Mouse (Mus musculus): ENCODE measurements around the gene Mxi1.

Mxi1 gene

DNA sequence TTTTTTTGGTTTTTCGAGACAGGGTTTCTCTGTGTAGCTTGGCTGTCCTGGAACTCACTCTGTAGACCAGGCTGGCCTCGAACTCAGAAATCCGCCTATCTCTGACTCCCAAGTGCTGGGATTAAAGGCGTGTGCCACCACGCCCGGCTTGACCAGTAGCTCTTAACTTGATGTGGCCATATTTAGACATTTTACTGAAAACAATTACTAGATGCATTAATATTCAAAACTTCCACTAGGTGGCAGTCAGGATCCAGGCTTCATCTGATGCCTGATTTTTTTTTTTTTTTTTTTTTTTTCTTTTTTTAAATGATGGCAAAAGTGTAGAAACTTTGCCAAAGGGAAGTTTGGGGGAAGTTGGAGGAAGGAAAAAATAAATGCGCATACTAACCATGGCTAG lies 84.2 kb downstream of the Mxi1 start:
- in situ Hi-C loops (cut with MboI, MseI) = loop anchor here (25.0 kb wide), 1 partner anchor 1918 kb away; the partner anchor contains the start of genes Vti1a and Zdhhc6

DNA sequence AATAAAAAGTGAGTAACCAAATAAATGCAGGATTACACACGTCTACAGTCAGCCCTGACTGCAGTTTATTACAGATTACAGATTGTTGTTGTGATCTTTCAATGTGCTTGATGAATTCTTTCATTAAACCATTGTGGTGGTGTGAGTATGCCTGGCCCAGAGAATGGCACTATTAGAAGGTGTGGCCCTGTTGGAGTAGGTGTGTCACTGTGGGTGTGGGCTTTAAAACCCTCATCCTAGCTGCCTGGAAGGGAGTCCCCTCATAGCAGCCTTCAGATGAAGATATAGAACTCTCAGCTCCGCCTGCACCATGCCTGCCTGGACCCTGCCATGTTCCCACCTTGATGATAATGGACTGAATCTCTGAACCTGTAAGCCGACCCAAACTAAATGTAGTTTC lies 84.6 kb downstream of the Mxi1 start:
- in situ Hi-C loops (cut with MboI, MseI) = loop anchor here (25.0 kb wide), 1 partner anchor 1917 kb away; the partner anchor contains the start of genes Vti1a and Zdhhc6

DNA sequence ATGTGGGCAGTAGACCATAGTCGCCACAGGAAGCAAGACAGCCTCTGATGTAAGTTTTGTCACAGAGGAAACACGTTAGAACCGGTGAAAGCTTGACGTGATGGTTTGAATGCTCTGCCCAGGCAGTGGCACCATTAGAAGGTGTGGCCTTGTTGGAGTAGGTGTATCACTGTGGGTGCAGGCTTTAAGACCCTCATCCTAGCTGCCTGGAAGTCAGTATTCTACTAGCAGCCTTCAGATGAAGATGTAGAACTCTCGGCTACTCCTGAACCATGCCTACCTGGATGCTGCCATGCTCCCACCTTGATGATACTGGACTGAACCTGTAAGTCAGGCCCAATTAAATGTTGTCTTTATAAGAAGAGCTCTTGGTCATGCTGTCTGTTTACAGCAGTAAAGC lies 85.5 kb downstream of the Mxi1 start:
- in situ Hi-C loops (cut with MboI, MseI) = loop anchor here (25.0 kb wide), 1 partner anchor 1916 kb away; the partner anchor contains the start of genes Vti1a and Zdhhc6

DNA sequence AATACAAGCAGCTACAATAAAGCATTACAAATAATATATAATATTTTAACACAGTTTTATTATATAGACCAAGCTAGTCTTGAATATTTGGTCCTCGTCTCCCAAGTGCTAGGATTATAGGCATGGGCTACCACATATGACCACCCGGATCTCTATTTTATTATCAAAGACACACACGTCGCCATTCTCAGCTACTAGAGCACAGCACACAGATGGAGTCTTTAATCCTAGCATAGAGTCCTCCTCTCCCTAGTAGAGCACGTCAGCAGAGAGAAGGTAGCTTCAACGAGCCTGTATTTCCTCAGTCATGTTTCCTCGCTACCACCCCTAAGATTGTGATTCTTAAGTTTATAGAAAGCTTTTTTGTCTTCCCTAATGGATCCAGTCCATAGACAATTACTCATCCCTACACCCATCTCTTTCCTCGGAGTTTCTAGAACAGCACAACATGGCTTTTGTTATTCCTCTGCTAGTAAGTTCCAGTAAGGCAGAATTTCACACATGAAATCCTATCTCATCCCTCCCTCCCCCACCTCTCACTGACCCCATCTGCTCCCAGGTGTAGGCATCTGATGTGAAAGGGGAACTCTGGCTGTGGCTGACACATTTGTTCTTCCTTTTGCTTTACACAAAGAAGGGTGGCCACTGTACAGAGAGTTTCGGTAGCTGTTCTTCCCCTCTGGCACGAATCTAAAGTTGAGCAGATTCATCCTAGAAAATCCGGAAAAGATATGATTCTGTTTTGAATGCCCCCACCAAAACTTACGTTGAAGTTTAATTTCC lies 87.3 kb downstream of the Mxi1 start:
- in situ Hi-C loops (cut with MboI, MseI) = loop anchor here (25.0 kb wide), 1 partner anchor 1915 kb away; the partner anchor contains the start of genes Vti1a and Zdhhc6

DNA sequence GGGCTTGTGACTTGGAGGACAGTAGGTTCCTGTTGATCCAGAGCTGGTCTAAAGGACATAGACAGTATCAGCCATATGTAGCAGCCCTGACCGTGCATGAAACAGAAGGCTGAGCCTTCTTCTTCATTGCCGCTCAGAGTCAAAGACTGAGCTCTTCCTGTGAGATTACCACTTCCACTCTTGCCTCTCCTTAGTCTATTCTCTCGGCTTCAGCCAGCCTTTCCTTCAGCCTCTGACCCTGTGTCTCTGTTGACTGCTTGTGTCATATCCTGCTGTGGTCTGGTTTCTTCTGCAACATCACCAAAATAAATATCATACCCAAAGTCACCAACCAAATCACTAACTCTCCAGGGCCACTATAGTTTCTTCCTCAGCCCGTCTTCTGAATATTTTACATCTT lies 88.9 kb downstream of the Mxi1 start:
- in situ Hi-C loops (cut with MboI, MseI) = loop anchor here (25.0 kb wide), 1 partner anchor 1913 kb away; the partner anchor contains the start of genes Vti1a and Zdhhc6

DNA sequence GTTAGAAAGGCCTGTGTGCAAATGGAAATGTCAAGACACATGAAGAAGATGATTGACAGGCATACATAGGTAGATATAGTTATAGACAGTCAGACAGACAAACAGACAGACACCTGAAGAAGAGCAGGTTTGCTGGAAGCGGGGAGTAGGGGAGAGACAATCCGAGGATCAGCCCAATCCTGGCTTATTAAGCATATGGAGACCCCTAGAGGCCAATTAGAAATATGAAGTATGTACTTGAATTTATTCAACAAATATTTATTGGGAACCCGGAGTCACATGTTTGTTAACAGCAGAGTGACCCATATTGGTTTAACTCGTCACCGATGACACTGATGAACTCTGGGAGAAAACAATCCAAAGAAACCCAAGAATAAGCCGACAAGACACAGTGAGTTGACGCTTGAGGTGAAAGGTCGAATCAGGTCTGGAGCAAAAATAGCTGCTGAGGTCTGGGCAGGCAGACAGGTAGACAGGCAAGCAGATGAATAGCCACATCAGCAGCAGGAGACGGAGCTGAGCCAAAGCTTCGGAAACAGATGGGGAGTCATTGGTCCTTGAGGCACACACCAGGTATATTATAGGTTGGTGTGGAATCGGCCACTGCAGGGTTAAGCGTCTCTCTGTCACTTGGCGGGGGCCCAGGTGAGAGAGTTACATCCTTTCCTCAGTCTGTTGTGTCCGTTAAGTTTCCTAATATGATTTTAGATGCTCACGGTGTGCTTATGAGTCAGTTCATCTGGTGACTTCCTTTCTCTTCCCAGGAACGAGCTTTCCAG lies 90.2 kb downstream of the Mxi1 start:
- in situ Hi-C loops (cut with MboI, MseI) = loop anchor here (5.0 kb wide), 3 partner anchors 137 to 232 kb away; no protein-coding TSS in a partner anchor

DNA sequence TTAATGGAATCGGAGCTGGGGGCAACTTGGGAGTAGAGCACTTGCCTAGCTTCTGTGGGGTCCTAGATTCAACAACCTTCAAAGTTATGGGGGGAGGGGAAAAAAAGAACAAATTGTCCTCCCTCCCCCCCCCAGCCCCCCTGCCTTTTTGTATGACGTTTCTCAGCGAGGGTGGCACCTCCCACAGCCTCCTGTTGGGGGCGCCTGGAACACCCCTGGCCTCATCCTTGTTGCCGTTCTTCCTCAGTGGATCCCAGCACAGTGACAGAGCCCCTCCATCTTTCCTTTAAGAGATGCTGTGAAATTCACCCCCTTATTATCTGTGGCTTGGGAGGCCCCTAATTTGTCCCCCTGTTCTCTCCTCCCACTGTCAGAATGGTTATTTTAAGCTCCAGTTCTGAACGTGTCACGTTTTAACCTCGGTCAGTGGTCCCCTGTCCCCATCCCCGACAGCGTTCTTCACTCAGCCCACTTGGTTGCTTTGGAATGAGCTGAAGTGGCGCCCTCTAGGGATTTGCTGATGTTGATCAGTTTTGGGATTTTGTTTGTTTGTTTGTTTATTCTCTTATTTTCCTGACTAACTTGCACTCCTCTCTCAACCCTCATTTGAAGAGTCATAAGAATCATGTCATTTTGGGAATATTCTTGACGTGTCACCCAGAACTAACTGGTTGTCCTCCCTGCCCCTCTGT lies 92.6 kb downstream of the Mxi1 start:
- in situ Hi-C loops (cut with MboI, MseI) = loop anchor here (5.0 kb wide), 3 partner anchors 134 to 229 kb away; no protein-coding TSS in a partner anchor

DNA sequence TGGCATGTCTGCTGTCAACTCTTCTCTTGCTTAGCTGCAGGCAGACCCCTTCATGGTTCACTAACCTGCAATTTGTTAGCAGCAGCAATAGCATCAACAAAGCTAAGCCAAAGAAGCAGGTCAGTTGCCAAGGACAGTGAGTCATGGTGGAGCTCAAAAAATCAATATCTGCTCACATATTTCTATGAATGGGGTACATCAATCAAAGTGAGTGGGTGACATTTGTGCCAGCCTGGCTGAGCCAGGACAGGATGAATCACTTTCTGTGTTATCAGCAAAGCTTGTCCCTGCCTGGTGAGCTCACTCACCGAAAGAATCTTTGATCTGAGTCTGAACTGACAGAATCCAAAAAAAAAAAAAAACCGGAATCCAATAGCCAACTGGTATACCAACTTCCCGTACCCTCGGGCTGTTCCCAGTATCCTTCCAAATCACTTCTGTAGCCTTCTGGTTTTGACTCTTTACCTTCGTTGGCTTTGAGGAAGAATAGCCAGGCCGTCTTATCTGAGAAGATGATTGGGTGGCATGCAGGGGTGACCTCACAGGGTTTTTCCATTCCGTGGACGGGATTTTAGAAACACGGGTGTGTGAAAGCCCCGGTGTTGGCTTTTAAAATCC lies 94.0 kb downstream of the Mxi1 start:
- in situ Hi-C loops (cut with MboI, MseI) = loop anchor here (5.0 kb wide), 3 partner anchors 133 to 228 kb away; no protein-coding TSS in a partner anchor

DNA sequence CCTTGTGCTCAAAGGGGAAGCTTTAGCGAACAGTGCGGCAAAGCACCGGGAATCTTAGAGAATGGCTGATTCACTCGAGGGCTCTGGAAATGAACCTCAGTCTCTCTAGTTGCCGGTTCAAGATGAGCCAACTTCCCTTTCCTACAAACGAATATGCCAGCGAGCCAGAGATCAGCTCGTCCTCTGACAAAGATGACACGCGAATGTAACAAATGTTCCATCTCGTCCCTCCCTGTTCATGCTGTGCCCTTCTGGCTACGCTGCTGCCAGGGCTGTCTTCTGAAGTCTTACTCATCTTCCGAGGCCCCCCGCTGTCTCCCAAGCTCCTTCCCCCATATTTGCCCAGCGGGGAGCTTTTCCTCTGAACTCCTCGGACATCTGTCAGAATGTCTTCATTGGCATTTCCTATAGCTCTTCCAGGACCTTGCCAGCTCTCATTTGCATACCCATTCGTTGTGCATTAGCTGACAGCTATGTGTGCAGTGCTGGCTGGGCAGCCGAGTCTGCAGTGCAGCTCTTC lies 94.6 kb downstream of the Mxi1 start:
- in situ Hi-C loops (cut with MboI, MseI) = loop anchor here (5.0 kb wide), 3 partner anchors 132 to 227 kb away; no protein-coding TSS in a partner anchor

DNA sequence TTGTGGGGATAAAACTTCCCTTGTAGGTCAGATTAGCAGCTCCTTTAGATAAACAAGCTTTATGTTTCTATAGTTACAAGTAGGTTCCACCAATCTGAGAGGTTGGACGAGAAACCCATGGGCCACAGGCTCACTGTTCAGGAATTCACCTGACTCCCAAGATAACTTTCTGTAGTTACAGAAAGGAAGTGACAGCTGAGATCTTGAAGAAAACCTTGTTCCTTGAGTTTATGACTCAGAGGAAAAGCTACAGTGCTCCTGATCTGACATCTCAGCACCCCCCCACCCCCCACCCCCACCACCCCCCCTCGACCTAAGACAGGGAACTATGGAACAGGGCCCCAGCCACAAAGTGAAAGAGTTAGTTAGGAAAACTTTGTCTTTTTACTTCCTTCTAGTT lies 95.5 kb downstream of the Mxi1 start:
- in situ Hi-C loops (cut with MboI, MseI) = no loop called here

DNA sequence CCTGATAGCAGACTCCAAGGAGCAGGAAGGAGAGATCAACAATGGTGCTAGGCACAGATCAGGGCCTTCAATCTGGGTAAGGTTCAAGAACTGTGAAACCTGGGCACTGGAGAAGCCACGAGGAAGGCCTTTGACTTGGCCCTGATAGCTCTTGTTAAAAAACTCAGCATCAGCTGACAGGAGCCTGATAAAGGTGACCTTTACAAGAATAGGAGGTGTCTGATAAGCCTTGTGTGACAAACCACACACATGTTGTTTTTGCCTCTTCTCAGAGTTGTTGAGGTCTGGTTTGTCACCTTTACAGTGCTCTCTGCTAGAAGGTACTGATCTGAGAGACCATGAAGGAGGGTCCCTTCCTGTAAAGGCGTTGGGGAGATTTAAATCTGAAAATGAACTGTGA lies 97.0 kb downstream of the Mxi1 start:
- in situ Hi-C loops (cut with MboI, MseI) = no loop called here

DNA sequence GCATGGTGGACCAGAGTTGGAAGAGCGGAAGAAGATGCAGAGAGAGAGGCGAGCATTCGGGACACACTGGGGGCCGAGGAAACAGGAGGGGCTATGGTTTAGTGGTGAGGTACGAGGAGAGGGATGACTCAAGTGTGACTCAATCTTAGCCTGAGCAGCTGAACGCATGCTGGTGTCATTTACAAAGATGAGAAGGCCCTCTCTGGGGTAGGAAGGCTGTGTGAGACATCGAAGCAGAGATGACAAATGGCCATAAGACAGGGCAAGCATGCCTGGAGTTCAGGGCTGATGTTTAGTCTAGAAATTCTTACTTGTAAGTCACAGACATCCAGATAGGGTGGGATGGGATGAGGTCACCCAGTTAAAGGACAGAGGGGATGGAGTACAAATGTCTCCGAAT lies 98.1 kb downstream of the Mxi1 start:
- in situ Hi-C loops (cut with MboI, MseI) = no loop called here

DNA sequence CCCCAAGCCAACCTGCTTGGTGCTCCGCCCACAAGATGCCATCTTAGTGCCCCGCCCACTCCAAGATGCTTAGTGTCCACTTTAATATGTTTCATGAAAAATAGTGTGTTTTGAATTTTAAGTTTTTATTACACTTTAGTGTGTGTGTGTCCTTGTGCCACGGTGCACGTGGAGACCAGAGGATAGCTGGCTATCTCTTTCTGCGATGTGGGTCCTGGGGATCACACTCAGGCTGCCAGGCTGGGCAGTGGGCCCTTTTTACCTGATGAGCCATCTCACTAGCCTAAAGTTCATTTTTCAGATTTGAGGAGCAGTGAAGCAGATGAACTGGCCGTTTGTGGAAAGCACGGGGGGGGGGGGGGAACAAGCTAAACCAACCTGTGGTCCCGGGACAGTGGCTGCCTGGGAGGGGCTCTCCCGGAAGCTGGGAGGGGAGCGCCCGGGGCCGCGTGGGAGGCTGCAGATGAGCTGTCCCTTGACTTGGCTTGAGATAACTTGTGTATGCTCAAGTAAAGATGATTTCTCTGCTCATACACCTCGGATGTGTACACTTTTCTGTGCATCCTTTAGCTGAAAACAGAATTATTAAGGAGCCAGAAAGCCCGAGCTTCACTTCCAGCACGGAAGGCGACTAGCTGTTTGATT lies 99.5 kb downstream of the Mxi1 start:
- in situ Hi-C loops (cut with MboI, MseI) = no loop called here

DNA sequence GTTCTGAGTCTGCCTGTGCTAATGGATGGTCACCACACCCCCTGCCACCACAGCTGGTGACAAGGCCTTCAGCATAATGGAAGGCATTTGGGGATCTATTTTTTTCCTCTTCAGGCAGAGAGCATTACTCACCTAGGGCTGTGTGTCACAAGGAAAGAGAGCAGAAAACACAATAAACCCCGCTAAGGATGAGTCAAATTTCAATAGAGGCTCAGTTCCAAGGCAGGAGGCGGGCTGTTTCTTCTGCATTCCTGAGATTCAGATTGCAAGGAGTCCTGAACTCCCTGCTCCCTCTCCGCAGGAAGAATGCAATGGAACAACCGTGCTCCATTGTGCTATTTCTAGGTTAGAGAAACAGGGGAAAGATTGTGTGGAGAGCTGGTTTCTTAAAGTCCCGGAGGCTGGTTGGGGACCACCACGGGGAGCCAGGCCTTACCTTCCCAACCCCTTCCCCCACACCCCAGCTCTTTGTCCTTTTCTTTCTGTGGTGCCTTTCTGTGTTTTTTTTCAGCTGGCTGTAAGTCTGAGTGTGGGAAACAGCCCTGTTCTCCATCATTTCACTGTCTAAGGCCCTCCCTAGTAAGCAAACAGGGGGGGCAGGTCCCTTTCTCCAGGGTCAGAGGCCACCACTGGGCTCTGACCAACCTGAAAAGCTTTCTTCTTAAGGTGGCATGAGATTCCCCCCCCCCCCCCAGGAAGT lies 102.0 kb downstream of the Mxi1 start:
- in situ Hi-C loops (cut with MboI, MseI) = no loop called here

DNA sequence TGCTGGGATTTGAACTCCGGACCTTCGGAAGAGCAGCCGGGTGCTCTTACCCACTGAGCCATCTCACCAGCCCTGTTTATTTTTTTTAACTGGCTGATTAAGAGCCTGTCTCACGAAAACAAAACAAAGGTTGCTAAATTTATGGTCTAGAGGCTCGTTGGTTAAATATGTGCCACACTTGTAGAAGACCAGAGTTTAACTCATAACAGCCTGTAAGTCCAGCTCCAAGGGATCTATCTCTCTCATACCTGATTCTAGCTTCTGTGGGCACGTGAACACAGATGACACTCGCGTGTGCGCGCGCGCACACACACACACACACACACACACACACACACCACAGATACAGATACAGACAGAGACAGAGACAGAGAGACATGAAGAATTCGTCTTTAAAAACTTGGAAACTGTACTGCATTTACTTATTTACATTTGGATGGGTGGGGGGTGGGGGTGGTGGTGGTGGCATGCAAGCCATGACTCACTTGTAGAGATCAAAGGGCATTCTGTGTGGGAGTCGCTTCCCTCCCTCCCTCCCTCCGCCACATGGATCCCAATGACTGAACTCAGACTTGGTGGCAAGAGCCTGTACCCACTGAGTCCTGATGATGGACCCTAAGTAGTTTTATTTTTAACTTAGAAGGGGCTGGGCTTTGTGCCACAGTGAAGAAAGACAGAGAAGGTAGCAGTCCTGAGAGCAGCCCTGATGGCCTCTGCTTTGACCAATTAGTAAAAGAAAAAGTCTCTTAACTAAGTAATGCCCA lies 103.5 kb downstream of the Mxi1 start:
- in situ Hi-C loops (cut with MboI, MseI) = no loop called here

DNA sequence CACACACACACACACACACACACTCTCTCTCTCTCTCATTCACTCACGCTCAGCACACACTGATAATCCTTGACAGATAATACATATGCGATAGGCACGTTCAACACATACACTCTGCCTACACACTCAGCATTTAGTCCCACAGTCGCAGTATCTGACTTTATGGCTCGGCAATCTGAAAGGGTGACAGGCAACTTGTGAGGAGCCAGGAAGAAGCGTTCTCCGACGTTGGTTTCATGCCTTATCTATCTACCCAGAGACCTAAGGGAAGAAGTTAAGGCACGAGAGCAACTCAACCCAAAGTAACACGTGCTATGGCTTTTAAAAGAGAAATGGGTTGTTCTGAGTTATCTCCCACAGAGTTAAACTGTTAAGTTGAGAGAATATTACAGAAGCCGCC lies 104.3 kb downstream of the Mxi1 start:
- in situ Hi-C loops (cut with MboI, MseI) = no loop called here

DNA sequence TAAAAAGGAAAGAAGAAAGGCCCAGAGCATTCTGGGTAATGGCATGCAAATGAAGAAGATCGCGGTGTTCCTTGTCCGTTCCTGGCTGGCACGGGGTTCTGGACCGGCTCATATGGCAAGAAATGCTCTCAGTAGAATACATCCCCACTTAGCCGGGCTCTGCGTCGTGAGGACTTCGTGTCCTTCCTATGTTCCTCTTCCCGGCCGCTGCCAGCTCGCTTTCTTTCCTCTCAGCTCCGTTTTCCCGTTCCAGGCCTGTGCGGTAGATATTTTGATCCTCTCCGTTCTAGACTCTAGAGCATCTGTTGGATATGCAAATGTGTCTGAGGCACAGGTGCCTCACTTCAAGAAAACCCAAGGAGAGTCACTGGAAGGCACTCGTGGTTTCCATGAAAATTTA lies 104.9 kb downstream of the Mxi1 start:
- in situ Hi-C loops (cut with MboI, MseI) = no loop called here

DNA sequence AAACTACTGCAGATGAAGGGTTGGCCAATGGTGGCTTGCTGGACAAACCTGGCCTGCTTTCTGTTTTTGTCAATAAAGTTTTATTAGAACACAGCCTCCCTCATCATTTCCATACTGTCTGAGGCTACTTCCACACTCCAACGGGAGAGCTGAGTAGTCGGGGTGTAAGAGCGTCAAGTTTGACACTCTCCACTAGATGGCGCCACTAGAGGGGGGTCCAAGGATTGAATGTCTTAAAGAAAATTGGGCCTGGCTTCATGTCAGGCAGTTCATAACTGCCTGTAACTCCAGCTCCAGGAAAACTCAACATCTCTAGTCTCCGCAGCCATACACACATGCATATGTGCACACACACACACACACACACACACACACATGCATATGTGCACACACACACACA lies 109.5 kb downstream of the Mxi1 start:
- in situ Hi-C loops (cut with MboI, MseI) = loop anchor here (10.0 kb wide), 1 partner anchor 115 kb away; no protein-coding TSS in a partner anchor

All from T-helper 1 cell (primary cell).